Mouse (Mus musculus): Measurements from ENCODE around the gene Cutc. TPM values are rescaled to one million over a fixed set of nuclear protein-coding genes. Genes with fewer than 3 reads are reported as not detected.

Cutc gene
- polyA plus RNA-seq, 1 experiment from 2014 or later, result 9.6 TPM

DNA sequence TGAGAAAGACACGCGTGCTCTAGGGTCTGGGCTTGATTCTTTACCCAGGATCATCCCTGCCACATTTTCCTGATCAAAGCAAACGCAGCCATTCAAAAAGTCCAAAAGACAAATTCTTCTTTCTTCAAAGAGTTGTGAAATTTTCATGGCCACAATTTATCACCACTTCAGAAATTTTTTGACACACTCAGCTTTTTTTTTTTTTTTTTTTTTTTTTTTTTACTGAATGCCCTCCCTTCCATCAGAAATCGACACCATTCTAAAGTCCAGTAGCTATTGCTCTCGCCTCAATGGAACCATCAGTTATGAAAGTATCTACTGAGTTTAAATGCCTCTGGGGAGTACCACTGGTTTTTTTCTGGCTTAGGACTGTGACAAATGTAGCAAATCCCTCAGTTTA lies 27.6 kb downstream of the Cutc start:
- Histone ChIP-seq H3K36me3 (ENCODE audit: poor library complexity, severe bottlenecking) (no peaks in the 10 kb centered on the region), H3K4me1 (no peaks in the 10 kb centered on the region), H3K9me3 (replicated peaks) (no peaks in the 10 kb centered on the region), H3K4me2 (no peak overlapping the region), H3K4me3 (no peak overlapping the region), H3K9ac (no peak overlapping the region), H3K27ac (no peak overlapping the region), H3K27me3 (no peaks in the 10 kb centered on the region)
- ATAC-seq, result no peak
- 94% methylated on average over 5 of the region's 5 CpGs for WGBS

DNA sequence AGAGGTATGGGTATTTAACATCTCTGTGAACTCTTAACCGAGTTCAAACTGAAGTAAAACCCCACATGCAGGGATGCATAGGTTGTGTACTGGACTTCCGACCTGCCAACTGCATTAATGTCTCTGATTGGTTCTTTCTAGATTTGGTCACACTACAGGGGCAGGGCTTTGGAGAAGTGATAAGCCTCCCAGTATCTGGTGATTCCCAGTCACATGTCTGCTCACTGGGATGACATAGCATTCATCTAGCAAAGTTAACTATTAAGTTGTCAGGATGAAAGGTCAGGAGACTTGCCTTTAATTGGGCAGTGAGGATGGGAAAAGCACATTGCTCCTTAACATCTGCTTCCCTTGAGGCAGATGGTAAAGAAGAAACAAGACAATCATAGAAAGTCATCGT lies 29.2 kb downstream of the Cutc start, which contains the start of gene Abcc2:
Gene Abcc2 (plus strand): TSS at position 213 of the 400 bp plus-strand sequence.
- Histone ChIP-seq H3K27ac (no peak within 1 kb of the TSS), H3K9me3 (replicated peaks) (no peaks in the 10 kb centered on the region), H3K4me2 (no peak within 1 kb of the TSS), H3K9ac (no peak within 1 kb of the TSS), H3K27me3 (no peaks in the 10 kb centered on the region), H3K4me3 (no peak within 1 kb of the TSS), H3K36me3 (ENCODE audit: poor library complexity, severe bottlenecking) (no peaks in the 10 kb centered on the region), H3K4me1 (no peaks in the 10 kb centered on the region)
- ATAC-seq, result no peak
- 86% methylated on average over 3 of the region's 3 CpGs for WGBS

DNA sequence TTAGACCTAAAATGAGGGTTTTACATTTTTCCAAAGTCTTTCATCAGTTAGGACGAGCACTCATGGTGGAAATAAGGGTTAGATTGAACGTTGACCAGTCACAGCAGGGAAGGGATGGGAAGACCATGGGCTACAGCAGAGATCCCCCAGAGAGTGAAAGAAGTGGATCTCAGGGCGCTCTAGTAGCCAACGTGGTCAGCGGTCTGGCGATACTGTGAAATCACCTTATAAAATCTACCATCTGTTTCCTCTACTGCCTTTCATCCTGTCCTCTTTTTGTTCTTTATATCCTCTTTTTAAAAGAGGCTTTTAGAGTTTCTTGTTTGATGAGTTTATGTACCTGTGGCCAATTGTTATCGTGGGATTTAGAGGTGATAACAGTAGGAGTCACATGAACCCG lies 32.0 kb downstream of the Cutc start:
- Histone ChIP-seq H3K4me3 (no peak overlapping the region), H3K36me3 (ENCODE audit: poor library complexity, severe bottlenecking) (no peaks in the 10 kb centered on the region), H3K4me2 (no peak overlapping the region), H3K27ac (no peak overlapping the region), H3K4me1 (no peaks in the 10 kb centered on the region), H3K27me3 (no peaks in the 10 kb centered on the region), H3K9me3 (replicated peaks) (no peaks in the 10 kb centered on the region), H3K9ac (no peak overlapping the region)
- ATAC-seq, result no peak
- 84% methylated on average over 8 of the region's 8 CpGs for WGBS

DNA sequence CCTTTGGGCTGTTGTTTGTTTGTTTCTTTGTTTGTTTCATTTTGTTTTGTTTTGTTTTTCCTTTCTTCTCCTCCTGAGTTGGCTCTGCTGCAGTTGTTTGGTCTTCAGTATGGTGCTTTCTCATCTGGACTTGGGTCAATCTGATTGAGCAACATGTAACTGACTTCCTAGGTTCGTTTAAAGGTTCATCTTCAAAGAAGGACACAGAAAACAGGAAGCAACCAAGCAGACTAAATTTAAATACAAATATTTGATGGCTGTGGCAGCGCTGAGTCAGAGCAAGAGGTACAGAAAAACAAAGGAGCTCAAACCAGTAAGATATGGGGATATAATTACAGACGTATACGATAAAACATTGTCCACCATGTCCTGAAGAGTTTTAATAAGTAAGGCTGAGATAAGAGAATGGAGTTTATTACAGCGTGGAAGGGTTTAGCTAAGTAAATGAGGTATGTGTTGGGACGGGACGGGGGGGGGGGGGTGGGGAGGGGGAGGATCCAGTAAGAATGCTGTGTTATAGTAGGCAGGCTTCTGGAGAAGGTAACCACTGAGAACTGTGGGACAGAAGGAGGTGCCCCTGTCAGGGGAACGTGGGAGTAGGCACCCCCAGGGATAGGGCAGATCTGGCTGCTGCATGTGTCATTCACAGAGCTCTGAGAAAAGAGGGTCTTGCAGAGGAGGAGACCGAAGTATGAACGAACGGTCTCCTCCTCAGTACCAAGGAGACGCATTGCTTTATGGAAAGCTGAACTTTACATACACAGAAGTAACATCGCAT lies 33.6 kb downstream of the Cutc start:
- WGBS, result 84% methylated on average over 13 of the region's 13 CpGs
- Histone ChIP-seq H3K36me3 (ENCODE audit: poor library complexity, severe bottlenecking) (no peaks in the 10 kb centered on the region), H3K27me3 (no peaks in the 10 kb centered on the region), H3K9me3 (replicated peaks) (no peaks in the 10 kb centered on the region), H3K4me1 (no peaks in the 10 kb centered on the region), H3K27ac (no peak overlapping the region), H3K9ac (no peak overlapping the region), H3K4me3 (no peak overlapping the region), H3K4me2 (no peak overlapping the region)
- ATAC-seq, result no peak

DNA sequence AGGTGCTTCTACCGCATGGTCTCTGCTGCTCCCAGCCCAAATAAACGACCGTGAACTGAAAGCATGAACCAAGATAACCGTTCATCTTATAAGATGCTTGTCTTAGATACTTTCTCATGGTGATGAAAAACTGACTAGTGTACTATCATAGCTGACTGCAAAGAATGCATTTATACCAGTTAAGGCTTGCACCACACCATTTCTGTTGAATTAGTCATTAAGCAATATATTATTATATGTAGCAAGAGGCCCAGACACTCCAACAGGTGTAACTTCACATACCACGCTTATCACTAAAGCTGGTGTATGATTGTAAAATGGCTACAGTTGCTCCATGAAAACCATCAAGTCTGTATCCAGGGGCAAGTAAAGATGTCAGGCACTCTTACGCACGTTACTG lies 37.0 kb downstream of the Cutc start:
- no peaks in the 10 kb centered on the region for H3K9me3 ChIP-seq (replicated peaks)
- no peaks in the 10 kb centered on the region for H3K36me3 ChIP-seq (ENCODE audit: poor library complexity, severe bottlenecking)
- no peak overlapping the region for H3K4me3 ChIP-seq
- no peaks in the 10 kb centered on the region for H3K4me1 ChIP-seq
- WGBS, result 96% methylated on average over 7 of the region's 7 CpGs
- no peaks in the 10 kb centered on the region for H3K27me3 ChIP-seq
- no peak overlapping the region for H3K9ac ChIP-seq
- no peak overlapping the region for H3K27ac ChIP-seq
- no peak overlapping the region for H3K4me2 ChIP-seq
- ATAC-seq, result no peak

DNA sequence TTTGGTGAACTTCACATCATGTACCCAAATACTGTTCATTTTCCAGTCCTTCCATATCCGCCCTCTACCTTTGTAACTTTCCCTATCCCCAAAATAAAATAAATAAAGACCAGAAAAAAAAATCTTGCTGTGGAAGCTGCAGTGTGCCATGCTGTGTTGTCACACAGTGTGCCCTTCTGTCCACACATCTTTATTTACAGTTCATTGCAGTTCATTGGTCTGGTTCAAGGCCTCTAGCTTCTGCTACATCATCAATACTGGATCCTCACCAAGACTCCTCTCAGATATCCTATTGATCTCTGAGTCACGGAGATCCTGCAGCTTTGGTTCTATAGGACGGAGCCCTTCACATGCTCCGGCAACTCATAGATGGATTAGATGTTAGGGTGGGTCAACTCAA lies 39.7 kb downstream of the Cutc start:
- no peaks in the 10 kb centered on the region for H3K9me3 ChIP-seq (replicated peaks)
- H3K27me3 ChIP-seq, result no peaks in the 10 kb centered on the region
- no peak for ATAC-seq
- no peak overlapping the region for H3K4me3 ChIP-seq
- WGBS, result 91% methylated on average over 4 of the region's 4 CpGs
- no peaks in the 10 kb centered on the region for H3K36me3 ChIP-seq (ENCODE audit: poor library complexity, severe bottlenecking)
- H3K9ac ChIP-seq, result no peak overlapping the region
- H3K4me2 ChIP-seq, result no peak overlapping the region
- no peak overlapping the region for H3K27ac ChIP-seq
- no peaks in the 10 kb centered on the region for H3K4me1 ChIP-seq

DNA sequence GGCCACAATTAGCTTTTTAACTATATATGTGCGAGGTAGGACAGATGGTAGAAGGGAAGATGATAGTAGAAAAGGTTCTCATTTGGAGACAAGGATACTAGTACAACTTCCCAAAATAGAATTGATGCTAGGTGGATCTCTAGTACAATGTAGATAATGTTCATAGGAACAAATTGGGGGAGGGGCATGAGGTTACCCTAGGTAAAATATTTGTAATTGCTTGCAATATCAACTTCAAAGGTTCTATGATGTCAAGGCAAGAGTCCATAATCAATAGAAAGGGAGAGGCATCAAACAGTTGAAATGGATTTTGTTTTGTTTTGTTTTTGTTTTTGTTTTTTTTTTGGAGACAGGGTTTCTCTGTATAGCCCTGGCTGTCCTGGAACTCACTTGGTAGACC lies 41.2 kb downstream of the Cutc start:
- Histone ChIP-seq H3K27me3 (no peaks in the 10 kb centered on the region), H3K36me3 (ENCODE audit: poor library complexity, severe bottlenecking) (no peaks in the 10 kb centered on the region), H3K9ac (no peak overlapping the region), H3K9me3 (replicated peaks) (no peaks in the 10 kb centered on the region), H3K4me1 (no peaks in the 10 kb centered on the region), H3K4me3 (no peak overlapping the region), H3K4me2 (no peak overlapping the region), H3K27ac (no peak overlapping the region)
- 88% methylated on average over 1 of the region's 1 CpGs for WGBS
- ATAC-seq, result no peak

DNA sequence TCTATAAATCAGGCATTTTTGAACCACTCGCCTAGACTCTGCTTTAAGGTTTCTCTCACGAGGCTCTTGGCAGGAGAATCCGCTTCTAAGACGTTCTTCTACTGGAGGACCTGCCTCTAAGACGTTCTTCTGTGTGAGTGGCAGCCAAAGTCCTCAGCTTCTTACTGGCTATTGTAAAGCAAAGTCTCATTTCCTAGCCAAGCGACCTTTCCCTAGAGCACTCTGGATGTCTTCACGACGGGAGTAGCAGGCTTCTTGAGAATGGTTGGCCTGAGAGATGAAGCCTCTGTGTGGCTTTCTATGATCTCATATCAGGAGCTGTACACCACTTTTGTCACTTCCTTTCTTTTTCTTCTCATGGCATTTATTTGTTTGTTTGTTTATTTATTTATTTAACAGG lies 42.7 kb downstream of the Cutc start:
- Histone ChIP-seq H3K4me2 (no peak overlapping the region), H3K9me3 (replicated peaks) (no peaks in the 10 kb centered on the region), H3K27ac (no peak overlapping the region), H3K9ac (no peak overlapping the region), H3K27me3 (no peaks in the 10 kb centered on the region), H3K4me3 (no peak overlapping the region), H3K36me3 (ENCODE audit: poor library complexity, severe bottlenecking) (no peaks in the 10 kb centered on the region), H3K4me1 (no peaks in the 10 kb centered on the region)
- no peak for ATAC-seq
- 88% methylated on average over 8 of the region's 8 CpGs for WGBS

DNA sequence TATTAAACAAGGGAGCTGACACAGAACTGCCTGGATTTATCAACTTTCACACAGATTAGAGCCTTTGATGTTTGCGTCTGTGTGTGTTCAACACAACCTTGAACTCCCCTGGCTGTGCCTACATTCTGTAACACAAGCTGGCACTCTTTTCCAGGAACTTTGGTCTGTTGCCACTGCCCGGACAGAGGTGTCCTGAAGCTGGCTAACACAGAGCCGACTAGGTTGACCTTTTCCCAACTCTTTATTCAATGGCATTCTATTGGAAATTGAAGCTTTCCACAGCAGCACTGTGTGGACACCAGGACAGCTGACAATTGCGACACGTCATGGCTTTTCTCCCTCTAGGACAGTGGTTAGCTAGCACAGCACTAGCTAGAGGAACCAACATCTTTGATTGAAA lies 44.4 kb downstream of the Cutc start:
- Histone ChIP-seq H3K27ac (no peak overlapping the region), H3K4me2 (no peak overlapping the region), H3K9ac (no peak overlapping the region), H3K9me3 (replicated peaks) (no peaks in the 10 kb centered on the region), H3K36me3 (ENCODE audit: poor library complexity, severe bottlenecking) (no peaks in the 10 kb centered on the region), H3K4me3 (no peak overlapping the region), H3K4me1 (no peaks in the 10 kb centered on the region), H3K27me3 (no peaks in the 10 kb centered on the region)
- 81% methylated on average over 5 of the region's 5 CpGs for WGBS
- no peak for ATAC-seq

DNA sequence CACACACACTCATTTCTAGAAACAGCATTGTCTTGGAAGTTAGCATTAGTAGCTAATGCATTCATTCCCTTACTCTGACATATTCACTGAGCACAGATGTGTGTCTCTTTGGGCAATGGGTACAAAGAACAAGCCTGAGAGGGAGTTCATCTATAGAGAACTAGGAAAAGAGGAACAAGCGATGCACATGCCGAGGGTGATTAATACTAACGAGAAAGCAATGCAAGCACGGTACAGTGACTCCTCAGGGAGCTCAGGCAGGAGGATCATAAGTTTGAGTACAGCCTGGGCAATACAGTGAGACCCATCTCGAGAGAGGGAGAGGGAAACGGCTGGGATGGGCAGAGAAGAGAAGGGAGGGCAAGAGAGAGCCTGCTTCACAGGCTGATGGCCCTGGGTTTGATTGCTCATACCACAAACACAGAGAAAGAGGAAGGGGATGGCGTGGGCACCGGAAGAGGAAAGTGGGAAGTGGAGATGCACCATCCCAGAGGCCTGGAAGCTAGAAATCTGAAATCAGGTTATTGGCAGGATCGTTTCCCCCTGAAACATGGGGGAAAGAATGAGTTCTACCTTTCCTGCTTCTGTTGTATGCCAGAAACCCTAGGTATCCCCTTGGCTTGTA lies 48.7 kb downstream of the Cutc start:
- Histone ChIP-seq H3K27ac (no peak overlapping the region), H3K36me3 (ENCODE audit: poor library complexity, severe bottlenecking) (no peaks in the 10 kb centered on the region), H3K4me3 (no peak overlapping the region), H3K9ac (no peak overlapping the region), H3K27me3 (no peaks in the 10 kb centered on the region), H3K9me3 (replicated peaks) (no peaks in the 10 kb centered on the region), H3K4me1 (no peaks in the 10 kb centered on the region), H3K4me2 (no peak overlapping the region)
- ATAC-seq, result no peak
- 81% methylated on average over 9 of the region's 9 CpGs for WGBS

DNA sequence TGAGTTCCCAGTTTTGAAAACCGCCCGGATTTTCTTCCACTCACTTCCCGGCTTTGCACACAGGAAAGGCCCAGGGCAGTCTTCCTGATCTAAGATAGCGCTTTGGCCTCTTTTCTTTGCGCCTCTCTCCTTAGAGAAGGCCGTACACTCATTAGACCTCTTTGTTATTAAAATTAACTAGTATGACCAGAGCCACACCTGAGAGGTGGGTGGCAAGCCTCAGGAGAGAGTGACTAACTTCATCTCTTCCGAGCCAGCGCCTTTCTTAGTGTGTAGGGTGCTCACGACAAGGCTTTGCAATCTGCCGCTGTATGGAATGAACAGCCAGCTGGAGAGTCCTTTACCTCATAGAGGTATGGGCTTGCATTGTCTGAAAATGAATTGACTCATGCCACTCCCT lies 51.1 kb downstream of the Cutc start:
- WGBS, result 77% methylated on average over 10 of the region's 10 CpGs
- H3K9me3 ChIP-seq (replicated peaks), result no peaks in the 10 kb centered on the region
- no peaks in the 10 kb centered on the region for H3K4me1 ChIP-seq

DNA sequence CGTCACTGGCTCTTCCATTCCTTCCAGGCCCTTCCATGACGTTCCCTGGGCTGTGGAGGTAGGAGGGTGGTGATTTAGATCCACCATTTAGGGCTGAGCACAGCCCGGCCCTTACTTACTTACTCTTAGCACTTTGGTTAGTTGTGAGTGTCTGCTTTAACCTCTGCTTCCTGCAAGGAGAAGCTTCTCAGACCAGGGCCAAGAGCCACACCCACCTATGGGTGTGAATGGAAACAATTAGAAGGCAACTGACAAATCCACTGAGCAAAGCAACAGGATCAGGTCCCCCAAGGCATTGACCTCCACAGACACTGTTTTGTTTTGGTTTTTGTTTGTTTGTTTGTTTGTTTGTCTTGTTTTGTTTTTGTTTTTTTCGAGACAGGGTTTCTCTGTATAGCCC lies 56.5 kb downstream of the Cutc start:
- Histone ChIP-seq H3K36me3 (ENCODE audit: poor library complexity, severe bottlenecking) (no peaks in the 10 kb centered on the region), H3K9ac (no peak overlapping the region), H3K4me1 (no peaks in the 10 kb centered on the region), H3K4me3 (no peak overlapping the region), H3K27ac (no peak overlapping the region), H3K4me2 (no peak overlapping the region), H3K27me3 (no peaks in the 10 kb centered on the region), H3K9me3 (replicated peaks) (no peaks in the 10 kb centered on the region)
- WGBS, result 48% methylated on average over 4 of the region's 4 CpGs
- ATAC-seq, result no peak

More for the DNA sequence above, 51.1 kb downstream of the Cutc start:
- Histone ChIP-seq H3K4me2 (no peak overlapping the region), H3K9ac (no peak overlapping the region), H3K36me3 (ENCODE audit: poor library complexity, severe bottlenecking) (no peaks in the 10 kb centered on the region), H3K4me3 (no peak overlapping the region), H3K27ac (no peak overlapping the region), H3K27me3 (no peaks in the 10 kb centered on the region)
- ATAC-seq, result no peak

DNA sequence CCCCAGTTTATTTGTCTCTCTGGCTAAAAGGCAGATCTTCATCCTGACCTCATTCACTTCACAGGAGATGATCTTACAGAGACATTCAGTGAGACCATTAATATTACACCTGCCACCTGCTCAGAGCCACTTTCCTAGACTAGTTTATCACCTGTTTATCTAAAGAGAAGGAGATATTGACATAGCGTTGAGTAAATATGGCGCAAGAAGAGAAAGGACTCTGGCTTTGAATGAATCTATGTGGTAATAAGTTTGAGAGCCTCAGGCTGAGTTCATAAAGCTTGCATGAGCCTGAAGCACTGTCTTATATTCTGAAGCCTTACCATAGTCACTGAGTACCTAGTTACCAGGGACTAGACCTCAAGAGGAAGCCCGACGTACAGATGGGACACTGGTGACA lies 58.6 kb downstream of the Cutc start:
- H3K4me3 ChIP-seq, result no peak overlapping the region
- H3K9ac ChIP-seq, result no peak overlapping the region
- no peaks in the 10 kb centered on the region for H3K9me3 ChIP-seq (replicated peaks)
- no peaks in the 10 kb centered on the region for H3K4me1 ChIP-seq
- H3K4me2 ChIP-seq, result no peak overlapping the region
- H3K27ac ChIP-seq, result no peak overlapping the region
- whole genome bisulfite sequencing, result 95% methylated on average over 4 of the region's 4 CpGs
- no peaks in the 10 kb centered on the region for H3K36me3 ChIP-seq (ENCODE audit: poor library complexity, severe bottlenecking)
- ATAC-seq, result no peak
- no peaks in the 10 kb centered on the region for H3K27me3 ChIP-seq

Measured in forebrain, embryonic 13.5 days (tissue).